In genomic region chr12:12530796-12531195, GRCm38 (mm10) we compare ENCODE assay signal across 16 mouse cellular contexts.
DNase-seq lines count a peak whose midpoint lies in the region; ATAC-seq and TF ChIP-seq lines count a peak whose summit lies in the region.
"Had no signal": no experiment of that assay in that cellular context is flagged by ENCODE, and none has a peak within 500 bp of the region (broad histone marks: within the 10 kb centered on the region; RNA-seq: fewer than 3 reads in every experiment).

No protein-coding gene starts in this region.

- H3K36me3 ChIP-seq in lung, embryonic 15.5 days: no peaks in the 10 kb centered on the region
- no peaks in the 10 kb centered on the region for H3K36me3 ChIP-seq in kidney, adult 2 months (ENCODE audit: control insufficient read depth, insufficient read depth, low read length)
- H3K36me3 ChIP-seq in lung, embryonic 16.5 days (ENCODE audit: control insufficient read depth, insufficient read depth, low read length): no peaks in the 10 kb centered on the region
- no peaks in the 10 kb centered on the region for H3K36me3 ChIP-seq in stomach, postnatal 0 days (ENCODE audit: control insufficient read depth, insufficient read depth, low read length)
- H3K36me3 ChIP-seq: embryonic facial prominence, embryonic 10.5 days; limb, embryonic 10.5 days; liver, embryonic 15.5 days; midbrain, embryonic 10.5 days had no signal

- WGBS in lung, embryonic 15.5 days: 38% methylated on average over 6 of the region's 6 CpGs
- WGBS in lung, adult 2 months: 68% methylated on average over 6 of the region's 6 CpGs
- 26% methylated on average over 6 of the region's 6 CpGs for WGBS in kidney, adult 2 months
- 54% methylated on average over 6 of the region's 6 CpGs for WGBS in lung, embryonic 16.5 days
- WGBS in stomach, postnatal 0 days: 43% methylated on average over 6 of the region's 6 CpGs

- peak overlapping the region; percentile 75 for H3K27ac ChIP-seq in lung, embryonic 15.5 days
- H3K27ac ChIP-seq in kidney, adult 2 months (ENCODE audit: insufficient read depth, low read depth, low read length): no peak overlapping the region
- H3K27ac ChIP-seq in lung, embryonic 16.5 days (ENCODE audit: low read length): peak overlapping the region; percentile 53
- no peak overlapping the region for H3K27ac ChIP-seq in stomach, postnatal 0 days (replicated peaks)
- H3K27ac ChIP-seq: embryonic facial prominence, embryonic 10.5 days; limb, embryonic 10.5 days; liver, embryonic 15.5 days; midbrain, embryonic 10.5 days had no signal

- peaks cover 7% of the 10 kb centered on the region for H3K4me1 ChIP-seq in lung, embryonic 15.5 days
- no peaks in the 10 kb centered on the region for H3K4me1 ChIP-seq in lung, adult 2 months (ENCODE audit: control insufficient read depth, insufficient read depth, low read length)
- no peaks in the 10 kb centered on the region for H3K4me1 ChIP-seq in kidney, adult 2 months (ENCODE audit: control insufficient read depth, insufficient read depth, low read length)
- H3K4me1 ChIP-seq in lung, embryonic 16.5 days (replicated peaks; ENCODE audit: control insufficient read depth, insufficient read depth, low read length): peaks cover 3% of the 10 kb centered on the region
- no peaks in the 10 kb centered on the region for H3K4me1 ChIP-seq in stomach, postnatal 0 days (replicated peaks; ENCODE audit: control insufficient read depth, insufficient read depth)
- H3K4me1 ChIP-seq: liver, embryonic 15.5 days had no signal

- no peak overlapping the region for H3K9ac ChIP-seq in lung, embryonic 15.5 days
- H3K9ac ChIP-seq in lung, embryonic 16.5 days (ENCODE audit: low read length): no peak overlapping the region
- no peak overlapping the region for H3K9ac ChIP-seq in stomach, postnatal 0 days (ENCODE audit: low read length)
- H3K9ac ChIP-seq: liver, embryonic 15.5 days had no signal

- peak; percentile 78 for ATAC-seq in lung, embryonic 15.5 days (ENCODE audit: borderline replicate concordance, extremely low read depth, low FRiP score, low TSS enrichment)
- peak; percentile 87 for ATAC-seq in lung, embryonic 16.5 days (ENCODE audit: low read depth)
- ATAC-seq in stomach, postnatal 0 days (ENCODE audit: low FRiP score, low TSS enrichment): peak; percentile 72

- H3K27me3 ChIP-seq in lung, embryonic 15.5 days: no peaks in the 10 kb centered on the region
- no peaks in the 10 kb centered on the region for H3K27me3 ChIP-seq in kidney, adult 2 months (replicated peaks; ENCODE audit: control insufficient read depth, insufficient read depth, low read length)
- H3K27me3 ChIP-seq in lung, embryonic 16.5 days (ENCODE audit: control insufficient read depth, insufficient read depth, low read depth, low read length): no peaks in the 10 kb centered on the region
- no peaks in the 10 kb centered on the region for H3K27me3 ChIP-seq in stomach, postnatal 0 days (ENCODE audit: control insufficient read depth, insufficient read depth, low read length)
- H3K27me3 ChIP-seq: liver, embryonic 15.5 days had no signal

- intact Hi-C loops in gastrocnemius, postnatal 36 days (cut with DNase I): no loop called here

- H3K4me2 ChIP-seq in lung, embryonic 15.5 days: no peak overlapping the region
- no peak overlapping the region for H3K4me2 ChIP-seq in lung, embryonic 16.5 days (ENCODE audit: low read depth, low read length)
- no peak overlapping the region for H3K4me2 ChIP-seq in stomach, postnatal 0 days (replicated peaks; ENCODE audit: low read depth)
- H3K4me2 ChIP-seq: liver, embryonic 15.5 days had no signal

- no peak for TF ChIP-seq EP300 in stomach, postnatal 0 days (optimal IDR thresholded peaks at IDR 0.05)

- H3K4me3 ChIP-seq in lung, embryonic 15.5 days: no peak overlapping the region
- H3K4me3 ChIP-seq in lung, adult 2 months (replicated peaks; ENCODE audit: extremely low read depth, low read depth, low read length): no peak overlapping the region
- no peak overlapping the region for H3K4me3 ChIP-seq in kidney, adult 2 months (ENCODE audit: insufficient read depth, low read depth, low read length)
- H3K4me3 ChIP-seq in lung, embryonic 16.5 days (ENCODE audit: low read length): no peak overlapping the region
- no peak overlapping the region for H3K4me3 ChIP-seq in stomach, postnatal 0 days (ENCODE audit: low read depth, low read length)
- H3K4me3 ChIP-seq: embryonic facial prominence, embryonic 10.5 days; limb, embryonic 10.5 days; liver, embryonic 15.5 days; midbrain, embryonic 10.5 days; myocyte had no signal

- TF ChIP-seq CTCF in lung, adult 2 months (IDR thresholded peaks at IDR 0.05; ENCODE audit: insufficient read depth, low read length): no peak
- no peak for TF ChIP-seq CTCF in kidney, adult 2 months (conservative IDR thresholded peaks at IDR 0.05; ENCODE audit: insufficient read depth, insufficient read length, low read depth, low read length)
- TF ChIP-seq CTCF in stomach, postnatal 0 days (IDR thresholded peaks at IDR 0.05; ENCODE audit: low read depth): no peak

- H3K9me3 ChIP-seq in lung, embryonic 15.5 days: no peaks in the 10 kb centered on the region
- no peaks in the 10 kb centered on the region for H3K9me3 ChIP-seq in lung, embryonic 16.5 days (ENCODE audit: control insufficient read depth, low read length)
- no peaks in the 10 kb centered on the region for H3K9me3 ChIP-seq in stomach, postnatal 0 days (ENCODE audit: control insufficient read depth, low read length)
- H3K9me3 ChIP-seq: embryonic facial prominence, embryonic 10.5 days; limb, embryonic 10.5 days; liver, embryonic 15.5 days; midbrain, embryonic 10.5 days had no signal

- no peak for TF ChIP-seq POLR2A in lung, adult 2 months (IDR thresholded peaks at IDR 0.05; ENCODE audit: borderline replicate concordance, extremely low read depth, low read depth, low read length)
- no peak for TF ChIP-seq POLR2A in kidney, adult 2 months (IDR thresholded peaks at IDR 0.05; ENCODE audit: low read depth, low read length)

- DNase-seq in lung, adult 2 months: no peak
- peak; percentile 67 for DNase-seq in kidney, adult 2 months
- peak; percentile 39 for DNase-seq in stomach, postnatal 0 days (ENCODE audit: low spot score)
- no peak for DNase-seq in adrenal gland, adult 8-10 months
- no peak for DNase-seq in gastrocnemius, postnatal 36 days
- DNase-seq: adrenal gland, adult 2 months; cerebellum, adult 9-11 months; right cerebral cortex, adult 18-20 months; thymus, postnatal 14 days had no signal

Comparison
In these comparisons a context has a peak if more than half of its experiments do, and no peak if none do; other contexts are left out.
1. H3K27ac ChIP-seq: peak in lung, embryonic 15.5 days (single experiment) and lung, embryonic 16.5 days (single experiment); none in kidney, adult 2 months (single experiment) and stomach, postnatal 0 days (single experiment).
2. DNase-seq: peak in kidney, adult 2 months (single experiment) and stomach, postnatal 0 days (single experiment); none in lung, adult 2 months (single experiment), adrenal gland, adult 8-10 months (single experiment) and gastrocnemius, postnatal 36 days (0 of 2).
3. Peak in every context shown above with its lines, with median percentiles within 50 percentile points of each other: ATAC-seq.